Mouse (Mus musculus): Measurements from ENCODE around the gene Tiprl.
A peak's percentile ranks its signal among the peaks of the same experiment; 100 is the strongest.

Tiprl gene

GRCm38 (mm10) chr1:165236321-165237298 lies at the start of gene Tiprl:
TSS of gene Tiprl (minus strand) at chr1:165236996.
- DNase-seq (ENCODE audit: low spot score): peak; percentile 94

- no peak for DNase-seq (ENCODE audit: low spot score)
Observed at GRCm38 (mm10) chr1:165284096-165284495, 47.3 kb upstream of the Tiprl start.

- DNase-seq (ENCODE audit: low spot score): no peak
Observed at GRCm38 (mm10) chr1:165282967-165283345, 46.2 kb upstream of the Tiprl start.

GRCm38 (mm10) chr1:165282222-165282966 lies 45.6 kb upstream of the Tiprl start:
- no peak for DNase-seq (ENCODE audit: low spot score)

GRCm38 (mm10) chr1:165281351-165282221 lies 44.8 kb upstream of the Tiprl start:
- no peak for DNase-seq (ENCODE audit: low spot score)

- no peak for DNase-seq (ENCODE audit: low spot score)
Observed at GRCm38 (mm10) chr1:165280741-165281140, 43.9 kb upstream of the Tiprl start.

GRCm38 (mm10) chr1:165274946-165275345 lies 38.1 kb upstream of the Tiprl start:
- no peak for DNase-seq (ENCODE audit: low spot score)

- no peak for DNase-seq (ENCODE audit: low spot score)
Observed at GRCm38 (mm10) chr1:165252027-165252671, 15.4 kb upstream of the Tiprl start.

GRCm38 (mm10) chr1:165250546-165250945 lies 13.8 kb upstream of the Tiprl start:
- no peak for DNase-seq (ENCODE audit: low spot score)

GRCm38 (mm10) chr1:165248842-165249241 lies 12.0 kb upstream of the Tiprl start:
- no peak for DNase-seq (ENCODE audit: low spot score)

GRCm38 (mm10) chr1:165247788-165248187 lies 11.0 kb upstream of the Tiprl start:
- no peak for DNase-seq (ENCODE audit: low spot score)

GRCm38 (mm10) chr1:165247085-165247484 lies 10.3 kb upstream of the Tiprl start:
- no peak for DNase-seq (ENCODE audit: low spot score)

GRCm38 (mm10) chr1:165246587-165246986 lies 9.8 kb upstream of the Tiprl start:
- DNase-seq (ENCODE audit: low spot score): no peak

- DNase-seq (ENCODE audit: low spot score): no peak
Observed at GRCm38 (mm10) chr1:165235846-165236245, 950 bp downstream of the Tiprl start.

- no peak for DNase-seq (ENCODE audit: low spot score)
Observed at GRCm38 (mm10) chr1:165233806-165234205, 3.0 kb downstream of the Tiprl start.

- DNase-seq (ENCODE audit: low spot score): no peak
Observed at GRCm38 (mm10) chr1:165230691-165231090, 6.1 kb downstream of the Tiprl start.

GRCm38 (mm10) chr1:165229577-165229976 lies 7.2 kb downstream of the Tiprl start:
- no peak for DNase-seq (ENCODE audit: low spot score)

GRCm38 (mm10) chr1:165217023-165217589 lies 19.7 kb downstream of the Tiprl start:
- DNase-seq (ENCODE audit: low spot score): no peak

- no peak for DNase-seq (ENCODE audit: low spot score)
Observed at GRCm38 (mm10) chr1:165215831-165216230, 21.0 kb downstream of the Tiprl start.

- no peak for DNase-seq (ENCODE audit: low spot score)
Observed at GRCm38 (mm10) chr1:165205591-165205990, 31.2 kb downstream of the Tiprl start.

- DNase-seq (ENCODE audit: low spot score): no peak
Observed at GRCm38 (mm10) chr1:165203488-165204035, 33.2 kb downstream of the Tiprl start.

Data from left cerebral cortex, adult 11 months (tissue).